Mouse (Mus musculus): Measurements from ENCODE around the gene Dnmt3c. TPM values are rescaled to one million over a fixed set of nuclear protein-coding genes. Genes with fewer than 3 reads are reported as not detected.

Dnmt3c gene
- 0.06 TPM in 1 of 2 replicates, not detected in the other for polyA plus RNA-seq (2015; fragmentation: Nextera tagmentation; extraction: Ambion mirVana)

DNA sequence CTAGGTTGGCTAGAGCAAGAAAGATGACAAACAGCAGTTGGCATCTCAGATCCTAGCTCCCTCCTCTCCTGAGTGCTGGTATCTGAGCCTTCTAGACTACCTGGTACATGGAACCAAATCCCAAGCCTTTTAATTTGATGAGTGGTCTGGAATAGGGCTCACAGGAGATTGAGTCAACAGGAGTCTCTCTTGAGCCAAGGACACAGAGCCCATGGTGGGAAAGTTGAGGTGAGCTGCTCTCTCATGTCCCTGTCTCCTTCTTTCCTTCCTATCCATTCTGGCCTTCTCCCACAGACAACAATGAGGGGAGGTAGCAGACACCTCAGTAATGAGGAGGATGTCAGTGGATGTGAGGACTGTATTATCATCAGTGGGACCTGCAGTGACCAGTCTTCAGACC lies at the start of gene Dnmt3c:
TSS of gene Dnmt3c (plus strand) at position 301 of the 400 bp plus-strand sequence.

DNA sequence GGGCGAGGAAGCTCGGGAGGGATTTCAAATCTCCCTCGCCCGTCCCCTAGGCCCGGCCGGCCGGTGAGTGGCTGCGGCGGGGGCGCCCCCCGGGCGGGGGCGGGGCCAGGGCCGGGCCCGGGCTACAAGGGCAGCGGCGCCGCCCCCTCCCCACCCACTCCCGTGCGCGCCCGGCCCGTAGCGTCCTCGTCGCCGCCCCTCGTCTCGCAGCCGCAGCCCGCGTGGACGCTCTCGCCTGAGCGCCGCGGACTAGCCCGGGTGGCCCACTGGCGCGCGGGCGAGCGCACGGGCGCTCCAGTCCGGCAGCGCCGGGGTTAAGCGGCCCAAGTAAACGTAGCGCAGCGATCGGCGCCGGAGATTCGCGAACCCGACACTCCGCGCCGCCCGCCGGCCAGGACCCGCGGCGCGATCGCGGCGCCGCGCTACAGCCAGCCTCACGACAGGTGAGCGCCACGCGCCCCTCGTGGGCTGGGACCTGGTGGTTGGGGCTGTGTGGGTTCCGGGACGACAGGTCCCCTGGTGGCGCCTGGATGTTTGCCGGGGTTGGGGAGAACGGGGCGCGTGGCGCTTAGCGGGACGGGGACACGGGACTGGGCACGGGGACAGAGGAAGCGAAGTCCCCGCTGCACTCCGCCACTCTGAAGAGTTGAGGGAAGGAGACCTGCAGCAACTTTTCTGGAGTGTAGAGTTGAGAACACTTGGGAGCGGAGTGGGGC lies 47.0 kb upstream of the Dnmt3c start, which contains the start of gene Dnmt3b:
TSS of gene Dnmt3b (plus strand) at position 153 of the 716 bp plus-strand sequence.

DNA sequence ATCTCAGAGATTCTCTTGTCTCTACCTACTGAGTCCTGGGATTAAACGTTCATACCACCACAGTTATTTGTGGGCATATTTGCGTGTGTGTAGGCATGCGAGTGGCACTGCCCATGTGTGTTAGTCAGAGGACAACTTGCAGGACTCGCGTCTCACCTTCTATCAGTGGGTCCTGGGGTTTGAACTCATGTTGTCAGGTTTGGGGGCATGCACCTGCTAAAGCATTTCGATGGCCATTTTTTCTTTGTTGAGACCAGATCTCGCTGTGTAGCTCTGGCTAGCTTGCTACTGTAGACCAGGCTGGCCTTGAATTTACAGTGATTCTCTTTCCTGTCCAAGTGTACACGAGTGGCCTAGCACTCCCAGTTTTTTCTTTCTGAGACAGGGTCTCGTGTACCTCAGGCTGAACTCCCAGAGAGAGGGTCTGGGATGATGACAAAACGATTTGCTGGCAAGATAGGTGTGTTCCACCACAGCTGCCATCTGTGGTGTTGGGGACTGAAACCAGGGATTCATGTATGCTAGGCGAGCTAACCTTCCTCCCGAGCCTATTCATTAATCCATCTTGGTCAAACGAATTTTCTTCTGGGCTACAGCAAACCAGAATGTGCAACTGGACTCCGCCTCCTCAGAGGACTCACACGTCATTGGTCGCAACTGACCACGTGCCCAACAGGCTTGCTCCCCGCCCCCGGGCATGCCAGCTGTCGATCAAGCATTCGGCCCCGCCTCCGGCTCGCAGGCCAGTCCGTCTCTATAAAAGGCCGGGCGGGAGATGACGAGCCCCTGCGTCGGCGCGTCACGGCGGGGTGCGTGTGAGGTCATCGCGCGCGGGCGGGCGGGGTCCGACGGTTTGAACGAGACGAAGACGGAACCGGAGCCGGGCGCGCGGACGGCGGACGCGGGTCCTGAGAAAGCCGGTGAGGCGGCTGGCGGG lies 44.3 kb downstream of the Dnmt3c start, which contains the start of gene Mapre1:
TSS of gene Mapre1 (plus strand) at position 775 of the 937 bp plus-strand sequence.

Other genes starting within 250 kb of the Dnmt3c start
- gene 4930404H24Rik, start 203.9 kb upstream of the Dnmt3c start, polyA plus RNA-seq (2015; fragmentation: Nextera tagmentation; extraction: Ambion mirVana), result not detected in 2 replicates
- 21.1 and 23.4 TPM in 2 replicates for gene Nol4l, start 166.7 kb upstream of the Dnmt3c start, polyA plus RNA-seq (2015; fragmentation: Nextera tagmentation; extraction: Ambion mirVana)
- gene Commd7, start 63.9 kb upstream of the Dnmt3c start, polyA plus RNA-seq (2015; fragmentation: Nextera tagmentation; extraction: Ambion mirVana), result 91.5 and 91.6 TPM in 2 replicates
- gene Dnmt3b, start 47.2 kb upstream of the Dnmt3c start, polyA plus RNA-seq (2015; fragmentation: Nextera tagmentation; extraction: Ambion mirVana), result 1.3 and 1.8 TPM in 2 replicates
- 246 and 263 TPM in 2 replicates for gene Mapre1, start 44.6 kb downstream of the Dnmt3c start, polyA plus RNA-seq (2015; fragmentation: Nextera tagmentation; extraction: Ambion mirVana)
- gene Efcab8, start 83.3 kb downstream of the Dnmt3c start, polyA plus RNA-seq (2015; fragmentation: Nextera tagmentation; extraction: Ambion mirVana), result 0.06 TPM in 1 of 2 replicates, not detected in the other
- gene Sun5, start 174.4 kb downstream of the Dnmt3c start, polyA plus RNA-seq (2015; fragmentation: Nextera tagmentation; extraction: Ambion mirVana), result not detected in 2 replicates
- gene Bpifb2, start 178.4 kb downstream of the Dnmt3c start, polyA plus RNA-seq (2015; fragmentation: Nextera tagmentation; extraction: Ambion mirVana), result 0.15 and 0.22 TPM in 2 replicates
- 0.12 and 0.23 TPM in 2 replicates for gene Bpifb6, start 203.7 kb downstream of the Dnmt3c start, polyA plus RNA-seq (2015; fragmentation: Nextera tagmentation; extraction: Ambion mirVana)
- not detected in 2 replicates for gene Bpifb3, start 221.6 kb downstream of the Dnmt3c start, polyA plus RNA-seq (2015; fragmentation: Nextera tagmentation; extraction: Ambion mirVana)
- gene Bpifb4, start 241.6 kb downstream of the Dnmt3c start, polyA plus RNA-seq (2015; fragmentation: Nextera tagmentation; extraction: Ambion mirVana), result not detected in 2 replicates

Data from neural tube, postnatal 0 days (tissue).